Mouse (Mus musculus) splenic B cell, adult 2 months (primary cell): ENCODE results near the gene Xirp1.

ENCODE experiments used
- DNase-seq: peaks from one replicate; pipeline ENCODE4 v3.0.0-alpha.2; 2011; ENCODE audit warnings: low read depth, low spot score
- H3K27me3 ChIP-seq: 2 replicates; pipeline ENCODE4 v1.6.1; 2012; ENCODE audit warnings: mild to moderate bottlenecking, low read length, moderate library complexity, mixed read lengths; ENCODE audit not compliant: control insufficient read depth, poor library complexity, insufficient read depth, severe bottlenecking
- H3K36me3 ChIP-seq: 2 replicates; pipeline ENCODE4 v1.6.1; 2012; ENCODE audit warnings: mild to moderate bottlenecking, low read length, moderate library complexity, mixed read lengths; ENCODE audit not compliant: control insufficient read depth, poor library complexity, insufficient read depth, severe bottlenecking

The Xirp1 gene

GRCm38 (mm10) chr9:119985881-119986574 lies 37.4 kb downstream of the Xirp1 start:
- DNase-seq: no peak
- Histone ChIP-seq H3K36me3 (no peaks in the 10 kb centered on the region), H3K27me3 (no peaks in the 10 kb centered on the region)

- DNase-seq: no peak
- Histone ChIP-seq H3K36me3 (no peaks in the 10 kb centered on the region), H3K27me3 (no peaks in the 10 kb centered on the region)
These were observed 38.8 kb downstream of the Xirp1 start, which contains the start of gene Csrnp1 for GRCm38 (mm10) chr9:119984536-119985011. Csrnp1 (minus strand) TSS chr9:119984658.

GRCm38 (mm10) chr9:119983585-119984535 lies 39.5 kb downstream of the Xirp1 start:
- H3K27me3 ChIP-seq: no peaks in the 10 kb centered on the region
- peak; percentile 95 for DNase-seq

GRCm38 (mm10) chr9:119982956-119983551 lies 40.3 kb downstream of the Xirp1 start:
- Histone ChIP-seq H3K36me3 (no peaks in the 10 kb centered on the region), H3K27me3 (no peaks in the 10 kb centered on the region)
- peak; percentile 84 for DNase-seq

More at GRCm38 (mm10) chr9:119983585-119984535, 39.5 kb downstream of the Xirp1 start:
- no peaks in the 10 kb centered on the region for H3K36me3 ChIP-seq

GRCm38 (mm10) chr9:119982241-119982811 lies 41.1 kb downstream of the Xirp1 start:
- Histone ChIP-seq H3K36me3 (no peaks in the 10 kb centered on the region), H3K27me3 (no peaks in the 10 kb centered on the region)
- peak; percentile 95 for DNase-seq

- no peaks in the 10 kb centered on the region for H3K27me3 ChIP-seq
- peak; percentile 85 for DNase-seq
- H3K36me3 ChIP-seq: no peaks in the 10 kb centered on the region
These were observed 41.9 kb downstream of the Xirp1 start for GRCm38 (mm10) chr9:119981183-119982179.

GRCm38 (mm10) chr9:119980770-119981182 lies 42.6 kb downstream of the Xirp1 start:
- DNase-seq: no peak
- H3K36me3 ChIP-seq: no peaks in the 10 kb centered on the region
- no peaks in the 10 kb centered on the region for H3K27me3 ChIP-seq

GRCm38 (mm10) chr9:119979749-119980148 lies 43.6 kb downstream of the Xirp1 start:
- Histone ChIP-seq H3K27me3 (no peaks in the 10 kb centered on the region), H3K36me3 (no peaks in the 10 kb centered on the region; the same call in 1 of the 2 replicates)
- DNase-seq: no peak

GRCm38 (mm10) chr9:119978811-119979441 lies 44.5 kb downstream of the Xirp1 start:
- no peak for DNase-seq
- H3K27me3 ChIP-seq: no peaks in the 10 kb centered on the region
- H3K36me3 ChIP-seq: peaks cover 5% of the 10 kb centered on the region

- peaks cover 7% of the 10 kb centered on the region for H3K36me3 ChIP-seq
- peak; percentile 79 for DNase-seq
- H3K27me3 ChIP-seq: no peaks in the 10 kb centered on the region
These were observed 45.1 kb downstream of the Xirp1 start for GRCm38 (mm10) chr9:119978151-119978810.

GRCm38 (mm10) chr9:119977557-119978060 lies 45.8 kb downstream of the Xirp1 start:
- Histone ChIP-seq H3K27me3 (no peaks in the 10 kb centered on the region), H3K36me3 (peaks cover 8% of the 10 kb centered on the region)
- DNase-seq: peak; percentile 37

- Histone ChIP-seq H3K36me3 (peaks cover 12% of the 10 kb centered on the region), H3K27me3 (no peaks in the 10 kb centered on the region)
- DNase-seq: peak; percentile 58
These were observed 46.5 kb downstream of the Xirp1 start for GRCm38 (mm10) chr9:119976704-119977556.
